19 mouse cellular contexts compared by ENCODE assay signal in the genomic region with DNA sequence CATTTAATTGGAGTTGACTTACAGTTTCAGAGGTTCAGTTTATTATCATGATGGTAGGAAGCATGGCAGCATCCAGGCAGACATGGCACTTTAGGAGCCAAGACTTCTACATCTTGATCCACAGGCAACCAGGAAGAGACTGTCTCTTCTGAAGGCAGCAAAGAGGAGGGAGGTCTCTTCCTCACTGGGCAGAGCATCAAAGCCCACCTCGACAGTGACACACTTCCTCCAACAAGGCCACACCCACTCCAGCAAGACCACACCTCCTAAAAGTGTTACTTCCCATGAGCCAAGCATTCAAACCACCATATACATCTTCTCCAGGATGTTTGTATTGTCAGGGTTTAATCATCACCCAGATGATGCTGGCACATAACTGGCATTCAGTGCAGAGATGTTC.
DNase-seq lines count a peak whose midpoint lies in the region; ATAC-seq and TF ChIP-seq lines count a peak whose summit lies in the region.
"Had no signal": no experiment of that assay in that cellular context is flagged by ENCODE, and none has a peak within 500 bp of the region (broad histone marks: within the 10 kb centered on the region; RNA-seq: fewer than 3 reads in every experiment).

No protein-coding gene starts in this region.

- H3K4me1 ChIP-seq in MEL (ENCODE audit: control insufficient read depth in 1 of 2, insufficient read depth in 2 of 2, low read length in 2 of 2): peaks cover 6 to 42% of the 10 kb centered on the region in 2 experiments
- no peaks in the 10 kb centered on the region for H3K4me1 ChIP-seq in midbrain, embryonic 13.5 days (replicated peaks)
- H3K4me1 ChIP-seq: hindbrain, embryonic 12.5 days; liver, embryonic 13.5 days; neural tube, embryonic 12.5 days had no signal

- H3K4me3 ChIP-seq in layer of hippocampus, adult 2 months: no peak overlapping the region
- peak overlapping the region; percentile 21 to 31; a peak in 3 of 4 replicates for H3K4me3 ChIP-seq in MEL (ENCODE audit: control insufficient read depth in 1 of 2, insufficient read depth in 1 of 2, low read depth in 2 of 2, low read length in 2 of 2)
- H3K4me3 ChIP-seq in midbrain, embryonic 13.5 days (replicated peaks): no peak overlapping the region
- H3K4me3 ChIP-seq: hindbrain, embryonic 12.5 days; left cerebral cortex, adult 2 months; liver, embryonic 13.5 days; neural tube, embryonic 12.5 days had no signal

- ATAC-seq in megakaryocyte, adult 5-6 weeks (ENCODE audit: poor library complexity, severe bottlenecking): peak; percentile 56
- ATAC-seq in midbrain, embryonic 13.5 days: no peak
- ATAC-seq: midbrain, embryonic 16.5 days had no signal

- no peaks in the 10 kb centered on the region for H3K9me3 ChIP-seq in MEL (replicated peaks; ENCODE audit: insufficient read depth, low read length)
- H3K9me3 ChIP-seq in midbrain, embryonic 13.5 days: no peaks in the 10 kb centered on the region
- H3K9me3 ChIP-seq: liver, embryonic 13.5 days had no signal

- H3K4me2 ChIP-seq in midbrain, embryonic 13.5 days (replicated peaks): no peak overlapping the region
- H3K4me2 ChIP-seq: hindbrain, embryonic 12.5 days; liver, embryonic 13.5 days; neural tube, embryonic 12.5 days had no signal

- no peaks in the 10 kb centered on the region for H3K79me2 ChIP-seq in MEL (ENCODE audit: control insufficient read depth, insufficient read depth, low read length, poor library complexity)

- peak in 1 of 2 experiments; percentile 71; a peak in 2 of 4 replicates for TF ChIP-seq POLR2A in MEL (IDR thresholded peaks at IDR 0.05; ENCODE audit: control insufficient read depth in 1 of 2, insufficient read depth in 1 of 2, low read depth in 1 of 2, low read length in 2 of 2, poor library complexity in 1 of 2)

- peak overlapping the region; percentile 10; the same call in 1 of the 2 replicates for H3K9ac ChIP-seq in MEL (ENCODE audit: control insufficient read depth, low read depth, low read length, poor library complexity, severe bottlenecking)
- H3K9ac ChIP-seq in midbrain, embryonic 13.5 days (replicated peaks): no peak overlapping the region
- H3K9ac ChIP-seq: hindbrain, embryonic 12.5 days; liver, embryonic 13.5 days; neural tube, embryonic 12.5 days had no signal

- H3K36me3 ChIP-seq in MEL (ENCODE audit: control insufficient read depth in 1 of 2, insufficient read depth in 2 of 2, low read length in 2 of 2): peaks cover 0 to 17% of the 10 kb centered on the region in 2 experiments; a peak in 2 of 4 replicates
- no peaks in the 10 kb centered on the region for H3K36me3 ChIP-seq in midbrain, embryonic 13.5 days
- H3K36me3 ChIP-seq: hindbrain, embryonic 12.5 days; liver, embryonic 13.5 days; neural tube, embryonic 12.5 days had no signal

- no peak for TF ChIP-seq EP300 in MEL (IDR thresholded peaks at IDR 0.05; ENCODE audit: low read depth in 1 of 2, low read length in 2 of 2)

- TF ChIP-seq RAD21 in MEL (IDR thresholded peaks at IDR 0.05; ENCODE audit: low read depth, low read length): no peak

- DNase-seq in layer of hippocampus, adult 2 months (ENCODE audit: low spot score in 2 of 2): no peak
- DNase-seq in layer of hippocampus, adult 18-20 months (ENCODE audit: low spot score in 2 of 2): no peak
- peak; percentile 63 for DNase-seq in 3T3-L1 (ENCODE audit: low read depth, low spot score)
- DNase-seq in MEL (ENCODE audit: low read depth, low spot score): peak; percentile 83
- no peak for DNase-seq in adrenal gland, postnatal 25 days
- no peak for DNase-seq in left cerebral cortex, adult 11 months (ENCODE audit: low spot score)
- DNase-seq: cerebellum, adult 11 months; cerebellum, postnatal 25 days; gastrocnemius, postnatal 25 days; kidney, adult 11 months; kidney, postnatal 4 days; liver, embryonic 13.5 days; right cerebral cortex, postnatal 14 days had no signal

- no peaks in the 10 kb centered on the region for H3K27me3 ChIP-seq in MEL (ENCODE audit: control insufficient read depth in 1 of 2, insufficient read depth in 2 of 2, low read length in 2 of 2)
- no peaks in the 10 kb centered on the region for H3K27me3 ChIP-seq in midbrain, embryonic 13.5 days
- H3K27me3 ChIP-seq: hindbrain, embryonic 12.5 days; liver, embryonic 13.5 days; neural tube, embryonic 12.5 days had no signal

- 0 out of 2 replicates have a peak overlapping the region, but pooled peaks have one; percentile 73 for H3K27ac ChIP-seq in layer of hippocampus, adult 2 months
- peak overlapping the region; percentile 25; the same call in 1 of the 2 replicates for H3K27ac ChIP-seq in MEL (ENCODE audit: control insufficient read depth, low read depth, low read length)
- no peak overlapping the region for H3K27ac ChIP-seq in midbrain, embryonic 13.5 days
- H3K27ac ChIP-seq: hindbrain, embryonic 12.5 days; left cerebral cortex, adult 2 months; liver, embryonic 13.5 days; neural tube, embryonic 12.5 days had no signal

- WGBS in midbrain, embryonic 13.5 days: 73% methylated on average over 1 of the region's 1 CpGs

- TF ChIP-seq CTCF in layer of hippocampus, adult 2 months (conservative IDR thresholded peaks at IDR 0.05): no peak
- no peak for TF ChIP-seq CTCF in MEL (IDR thresholded peaks at IDR 0.05 in 2 of 3, conservative IDR thresholded peaks at IDR 0.05 in 1 of 3; ENCODE audit: control insufficient read depth in 1 of 3, insufficient read depth in 1 of 3, low read depth in 2 of 3, low read length in 3 of 3, poor library complexity in 1 of 3, severe bottlenecking in 1 of 3)

TF ChIP-seq in MEL, 35 proteins besides CTCF, POLR2A, EP300 and RAD21:
- TF ChIP-seq ELF1 (IDR thresholded peaks at IDR 0.05; ENCODE audit: low read depth, low read length) (peak; percentile 58; the same call in 1 of the 2 replicates), BHLHE40 (IDR thresholded peaks at IDR 0.05; ENCODE audit: borderline replicate concordance, low read depth, low read length) (no peak), GATA1 (IDR thresholded peaks at IDR 0.05; ENCODE audit: low read depth, low read length) (no peak), USF1 (IDR thresholded peaks at IDR 0.05; ENCODE audit: low read depth, low read length) (no peak), SIN3A (IDR thresholded peaks at IDR 0.05; ENCODE audit: low read length) (no peak), JUND (IDR thresholded peaks at IDR 0.05; ENCODE audit: low read depth, low read length) (no peak), ZC3H11A (IDR thresholded peaks at IDR 0.05; ENCODE audit: low read depth, low read length) (no peak), NELFE (IDR thresholded peaks at IDR 0.05; ENCODE audit: low read depth, low read length) (peak; percentile 46; the same call in 1 of the 2 replicates), NRF1 (IDR thresholded peaks at IDR 0.05; ENCODE audit: insufficient read depth, low read depth, low read length, poor library complexity, severe bottlenecking) (no peak), HCFC1 (IDR thresholded peaks at IDR 0.05; ENCODE audit: low read depth, low read length) (peak; percentile 40; the same call in 1 of the 2 replicates), TBP (IDR thresholded peaks at IDR 0.05; ENCODE audit: low read depth, low read length) (peak; percentile 55; the same call in 1 of the 2 replicates), MYC (IDR thresholded peaks at IDR 0.05; ENCODE audit: low read depth, low read length) (0 out of 2 replicates have a peak, but pooled peaks have one; percentile 15), KAT2A (conservative IDR thresholded peaks at IDR 0.05; ENCODE audit: low read depth, low read length) (no peak), MYB (IDR thresholded peaks at IDR 0.05; ENCODE audit: low read depth, low read length) (no peak), MAX (IDR thresholded peaks at IDR 0.05; ENCODE audit: low read length) (0 out of 2 replicates have a peak, but pooled peaks have one; percentile 37), USF2 (IDR thresholded peaks at IDR 0.05; ENCODE audit: borderline replicate concordance in 1 of 2, insufficient read depth in 1 of 2, low read depth in 1 of 2, low read length in 2 of 2) (no peak), MAFK (IDR thresholded peaks at IDR 0.05; ENCODE audit: borderline replicate concordance, low read depth, low read length) (no peak), MXI1 (IDR thresholded peaks at IDR 0.05; ENCODE audit: low read depth, low read length) (0 out of 2 replicates have a peak, but pooled peaks have one; percentile 27), ZNF384 (IDR thresholded peaks at IDR 0.05; ENCODE audit: low read depth, low read length) (no peak), CHD1 (IDR thresholded peaks at IDR 0.05; ENCODE audit: low read depth, low read length) (no peak)

Comparison
In these comparisons a context has a peak if more than half of its experiments do, and no peak if none do; other contexts are left out.
1. DNase-seq: peak in 3T3-L1 (single experiment) and MEL (single experiment); none in layer of hippocampus, adult 2 months (0 of 2), layer of hippocampus, adult 18-20 months (0 of 2), adrenal gland, postnatal 25 days (single experiment) and left cerebral cortex, adult 11 months (single experiment).
2. H3K4me3 ChIP-seq: peak in MEL (2 of 2); none in layer of hippocampus, adult 2 months (single experiment) and midbrain, embryonic 13.5 days (single experiment).